Mouse (Mus musculus) frontal cortex, postnatal 14 days (tissue): ENCODE measurements at regions not wholly inside any gene's neighbourhood (a gene's known extent, or its start where the extent isn't known, plus 50 kb on each side); places are given as distances from the start of the nearest gene placed in this dataset.
A peak's percentile ranks its signal among the peaks of the same experiment; 100 is the strongest.
"Not testable (repeated sequence)": the region's sequence is repeated elsewhere in the genome, so short reads cannot be mapped to it uniquely, and the experiment has no call there.

Source experiments
- DNase-seq, 2 experiments: peaks; one replicate each; pipeline ENCODE4 v3.0.0; 2022; ENCODE audit warnings: low spot score in 2 of 2

DNA sequence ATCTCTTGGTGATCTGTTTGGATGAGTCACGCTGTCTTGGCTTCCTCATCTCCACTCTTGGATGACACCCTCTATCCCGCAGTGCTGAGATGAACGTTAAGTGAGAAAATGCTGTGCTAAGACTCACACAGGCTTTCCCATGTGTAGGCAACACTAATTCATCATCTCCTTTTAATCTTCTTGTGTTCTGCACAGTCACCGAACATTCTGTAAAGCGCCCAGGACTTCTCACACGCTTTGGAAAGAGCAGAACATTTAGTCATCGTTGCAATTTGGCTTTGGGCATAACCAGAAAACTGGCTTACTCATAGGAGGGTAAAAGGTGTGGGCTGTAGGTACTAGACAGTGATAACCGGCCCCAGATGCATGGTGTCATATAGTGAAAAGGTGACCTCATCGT lies 94.9 kb downstream of the Plppr4 start:
- DNase-seq = peak in 1 of 2 experiments; percentile 13

DNA sequence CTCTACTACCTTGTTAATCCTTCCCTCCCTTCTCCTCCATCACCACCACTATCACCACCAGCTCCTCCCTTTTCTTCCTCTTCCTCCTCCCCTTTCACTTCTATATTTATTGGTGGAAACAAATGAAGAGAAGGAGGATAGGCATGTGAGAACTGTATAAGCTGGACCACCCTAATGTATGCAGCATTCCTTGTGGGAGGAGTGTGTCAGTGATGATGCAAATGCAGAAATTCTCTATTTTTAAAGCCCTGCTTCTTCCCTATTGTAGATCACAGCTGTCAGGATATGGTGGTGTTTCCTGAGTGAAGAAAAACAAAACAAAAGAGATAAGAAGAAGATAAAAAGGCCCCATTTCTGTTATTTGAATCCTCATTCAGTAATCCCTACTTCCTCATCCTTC lies 112.8 kb downstream of the Plppr4 start:
- no peak for DNase-seq

DNA sequence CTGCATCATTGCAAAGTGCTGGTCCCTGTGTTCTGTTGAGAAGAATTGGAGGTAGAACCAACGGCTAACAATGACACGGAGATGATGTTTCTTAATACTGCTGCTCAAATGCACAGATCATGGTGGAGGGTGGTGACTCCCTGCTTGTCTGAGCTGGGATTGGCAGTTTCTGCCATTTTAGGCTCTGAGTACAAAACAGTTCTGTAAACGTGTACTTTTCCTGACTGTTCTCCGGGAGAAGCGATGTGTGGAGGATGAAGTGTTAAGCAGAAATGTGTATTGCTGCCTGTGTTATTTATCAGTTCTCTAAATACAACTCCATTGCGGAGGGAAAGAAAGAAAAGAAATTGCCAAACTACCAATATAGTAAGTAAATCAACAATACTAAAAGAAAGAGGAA lies 118.9 kb downstream of the Plppr4 start:
- DNase-seq = no peak

DNA sequence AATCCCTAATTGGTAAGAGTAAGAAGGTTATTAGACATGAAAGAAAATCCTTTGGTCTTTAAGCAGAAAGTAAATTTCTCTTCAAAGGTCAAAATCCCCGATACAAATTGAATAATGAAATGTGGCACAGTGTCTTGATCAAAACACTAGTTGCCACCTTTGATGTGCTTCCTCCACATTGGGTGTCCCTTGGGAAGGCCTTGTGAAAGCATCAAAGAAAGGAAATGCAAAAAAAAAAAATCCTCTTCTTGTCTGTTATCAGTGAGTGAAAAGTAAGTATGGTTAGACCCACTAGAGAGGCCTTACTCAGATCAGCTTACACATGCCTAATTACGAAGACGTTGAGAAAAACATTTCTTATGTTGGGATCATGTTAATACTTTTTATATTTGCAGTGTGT lies 134.1 kb downstream of the Plppr4 start:
- no peak for DNase-seq

DNA sequence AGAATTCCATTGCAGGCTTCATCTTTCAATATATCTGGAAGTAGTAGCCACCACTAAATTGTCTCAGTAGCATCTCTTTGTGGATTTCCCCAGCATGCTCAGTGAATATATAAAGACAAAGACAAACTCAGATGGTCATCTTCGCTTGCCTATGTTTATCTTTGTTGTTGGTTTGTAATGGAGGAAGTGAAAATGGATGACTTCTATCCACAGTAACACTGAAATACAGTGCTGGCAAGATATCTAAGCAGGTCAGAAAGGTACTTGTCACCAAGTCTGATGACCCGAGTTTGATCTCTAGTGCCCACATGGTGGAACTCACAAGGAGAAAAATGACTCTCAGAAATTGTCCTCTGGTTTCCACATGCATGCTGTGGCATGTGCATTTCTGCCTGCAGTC lies 135.6 kb downstream of the Plppr4 start:
- no peak for DNase-seq

DNA sequence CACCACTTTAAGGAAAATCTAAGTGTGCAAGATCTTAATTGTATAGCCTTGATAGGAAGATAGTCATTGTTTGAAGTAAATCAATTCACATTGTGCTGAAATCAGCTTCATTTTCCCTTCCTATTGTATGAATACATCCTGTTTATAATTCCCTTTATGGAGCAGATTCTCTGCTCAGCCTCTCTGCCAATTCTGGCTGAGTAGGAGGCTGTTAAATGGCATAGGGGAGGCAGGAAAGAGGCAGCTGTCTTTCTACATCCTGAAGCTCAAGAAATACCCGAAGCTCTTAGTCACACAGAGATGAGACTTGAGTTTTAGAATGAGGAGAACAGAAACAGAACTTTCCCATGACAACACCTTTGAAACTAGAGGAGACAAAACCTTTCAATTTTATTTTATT lies 142.7 kb downstream of the Plppr4 start:
- DNase-seq = no peak

DNA sequence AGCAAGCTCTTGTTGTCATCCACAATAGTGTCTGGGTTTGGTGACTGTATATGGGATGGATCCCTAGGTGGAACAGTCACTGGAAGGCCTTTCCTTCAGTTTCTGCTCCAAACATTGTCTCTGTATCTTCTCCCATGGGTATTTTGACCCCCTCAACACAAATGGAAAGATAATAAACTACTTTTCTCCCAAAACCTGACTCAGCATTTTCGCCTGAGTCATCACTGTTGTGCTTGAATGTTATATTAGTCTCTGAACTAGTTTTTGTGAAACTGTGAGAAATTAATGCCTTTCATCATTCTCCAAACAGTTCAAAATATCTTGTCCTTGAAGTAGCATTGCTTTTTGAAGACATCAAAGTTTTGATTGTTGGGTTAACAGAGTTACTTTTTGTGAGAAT lies 168.8 kb downstream of the Plppr4 start:
- no peak for DNase-seq

DNA sequence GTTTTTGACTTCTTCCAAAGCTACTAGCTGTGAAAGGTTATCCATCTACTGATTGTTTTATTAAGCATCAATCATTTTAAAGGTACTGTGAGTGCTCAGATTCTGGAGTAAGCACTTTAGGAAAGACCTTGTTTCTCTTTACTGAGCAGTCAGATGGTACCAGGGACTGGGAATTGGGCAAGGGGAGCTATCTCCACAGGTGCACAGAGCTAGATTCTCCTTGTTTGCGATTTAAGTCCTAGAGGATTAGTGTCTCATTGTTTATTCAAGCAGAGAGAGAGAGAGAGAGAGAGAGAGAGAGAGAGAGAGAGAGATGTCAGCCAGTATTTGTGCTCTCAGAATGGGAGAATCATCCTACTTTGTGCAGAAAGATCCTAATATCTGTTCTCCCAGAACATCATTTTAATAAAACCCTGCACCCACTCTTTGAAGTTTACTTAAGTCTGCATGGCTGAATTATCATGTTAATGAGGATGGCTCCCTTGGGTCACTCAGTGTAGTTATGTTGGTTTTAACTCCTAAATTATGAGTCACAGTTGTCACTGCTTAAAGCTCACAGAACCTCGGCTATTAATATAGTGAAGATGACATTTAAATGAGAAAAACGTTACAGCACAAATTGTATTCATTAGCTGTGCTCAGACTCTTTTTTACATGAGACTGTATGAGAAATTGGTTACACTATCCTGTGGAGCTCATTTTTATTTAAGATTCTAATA lies 171.7 kb downstream of the Plppr4 start:
- no peak for DNase-seq

DNA sequence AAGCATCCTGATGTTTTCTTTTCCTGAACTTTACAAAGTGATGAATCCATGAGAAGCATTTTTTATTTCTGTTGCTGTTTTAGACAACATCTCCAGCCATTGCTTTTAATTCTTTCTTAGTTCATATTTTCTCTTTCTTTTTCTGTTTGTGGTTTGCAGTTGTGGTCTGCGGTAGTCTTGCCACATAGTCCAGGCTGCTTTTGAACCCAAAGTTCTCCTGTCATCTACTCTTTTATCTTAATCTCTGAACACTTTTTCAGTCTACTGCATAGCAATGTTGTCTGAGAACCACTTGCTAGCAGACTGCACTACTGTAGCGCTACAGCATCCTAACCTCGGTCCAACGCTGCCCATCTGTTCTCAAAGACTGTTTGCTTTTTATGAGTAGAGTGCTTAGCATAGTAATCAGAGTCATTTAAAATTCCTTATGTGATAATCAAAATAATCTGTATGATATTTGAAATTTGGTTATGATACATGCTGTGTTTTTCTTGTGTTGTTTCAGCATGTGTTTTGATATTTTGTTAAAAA lies 177.0 kb downstream of the Plppr4 start:
- DNase-seq = no peak

DNA sequence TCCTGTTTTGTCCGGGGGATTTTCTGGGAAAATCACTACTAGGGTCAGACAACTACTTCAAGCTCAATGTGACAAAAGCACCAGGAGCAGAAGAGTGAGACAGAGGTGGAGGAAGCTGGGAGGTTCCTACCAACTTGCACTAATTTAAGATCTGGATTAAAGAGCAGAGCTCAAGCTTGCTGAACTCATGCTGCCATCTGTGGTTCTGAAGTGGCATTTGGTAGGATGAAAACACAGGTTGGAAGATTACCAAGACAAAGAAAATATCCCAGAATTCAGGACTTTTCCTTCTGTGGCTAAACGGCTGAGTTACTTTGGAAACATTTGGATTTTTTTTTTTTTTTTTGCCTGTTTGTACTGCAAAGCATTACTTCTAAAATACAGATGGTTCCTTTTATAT lies 190.9 kb downstream of the Plppr4 start:
- no peak for DNase-seq

DNA sequence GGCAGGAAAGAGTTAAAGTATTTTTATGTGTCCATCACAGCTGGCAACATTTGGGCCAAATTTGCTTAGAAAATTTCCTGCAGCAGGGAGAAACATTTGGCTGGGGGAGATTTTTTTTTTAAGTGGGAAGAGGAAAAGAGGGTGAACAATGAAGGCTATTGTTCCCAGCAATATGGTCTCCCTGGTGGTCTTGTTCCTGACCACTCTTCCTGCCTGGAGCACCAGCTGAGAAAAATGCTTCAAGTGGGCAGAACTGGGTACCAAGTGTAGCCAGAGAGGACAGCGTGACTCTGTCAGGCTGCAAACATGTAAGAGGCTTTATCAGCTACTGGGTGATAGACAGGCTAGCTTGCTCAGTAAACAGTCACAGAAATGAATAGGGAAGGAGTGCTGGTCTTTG lies 194.3 kb upstream of the Palmd start:
- no peak for DNase-seq

DNA sequence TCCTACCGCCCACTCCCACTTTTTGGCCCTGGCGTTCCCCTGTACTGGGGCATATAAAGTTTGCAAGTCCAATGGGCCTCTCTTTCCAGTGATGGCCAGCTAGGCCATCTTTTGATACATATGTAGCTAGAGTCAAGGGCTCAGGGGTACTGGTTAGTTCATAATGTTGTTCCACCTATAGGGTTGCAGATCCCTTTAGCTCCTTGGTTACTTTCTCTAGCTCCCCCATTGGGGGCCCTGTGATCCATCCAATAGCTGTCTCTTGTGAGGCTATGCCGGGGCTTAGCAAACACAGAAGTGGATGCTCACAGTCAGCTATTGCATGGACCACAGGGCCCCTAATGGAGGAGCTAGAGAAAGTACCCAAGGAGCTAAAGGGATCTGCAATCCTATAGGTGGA lies 191.9 kb upstream of the Palmd start:
- DNase-seq = not testable (repeated sequence)

DNA sequence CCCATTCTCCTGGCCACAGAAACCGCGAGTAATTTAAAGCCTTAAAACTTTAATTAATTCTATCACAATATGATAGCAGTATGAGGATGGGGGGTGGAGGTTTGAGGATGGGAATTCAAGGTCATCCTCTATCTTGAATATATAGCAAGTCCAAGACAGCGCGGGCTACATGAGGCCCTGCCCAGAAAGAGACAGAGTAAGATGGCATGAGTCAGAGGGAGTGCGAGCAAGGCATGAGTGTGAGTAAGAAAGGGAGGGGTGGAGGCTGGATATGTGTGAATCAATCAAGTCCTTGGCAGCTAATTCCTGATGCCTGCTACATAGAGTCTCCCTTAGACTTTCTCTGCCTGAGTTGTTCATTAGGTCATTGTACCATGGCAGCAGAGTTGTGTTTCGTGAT lies 186.5 kb upstream of the Palmd start:
- no peak for DNase-seq

DNA sequence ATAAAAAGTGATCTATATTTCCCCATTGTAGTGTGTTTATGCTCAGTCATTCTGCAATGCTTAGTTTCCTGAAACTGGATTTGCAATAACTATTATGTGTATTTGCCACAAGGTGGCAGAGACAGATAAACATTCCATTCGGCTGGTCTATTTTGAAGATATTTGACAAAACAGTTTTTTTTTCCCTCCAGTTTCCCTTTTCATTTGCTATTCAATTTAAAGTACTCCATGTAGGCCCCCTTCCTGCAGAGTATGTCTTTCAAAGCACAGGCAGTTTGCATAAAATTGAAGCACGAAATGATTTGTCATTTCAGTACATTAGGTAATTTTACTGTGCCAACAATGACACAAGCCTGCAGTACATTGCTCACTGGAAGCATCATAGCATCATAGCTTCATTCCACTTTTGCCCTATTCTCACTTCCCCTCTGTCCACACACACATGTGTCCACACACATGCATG lies 184.3 kb upstream of the Palmd start:
- DNase-seq = no peak

DNA sequence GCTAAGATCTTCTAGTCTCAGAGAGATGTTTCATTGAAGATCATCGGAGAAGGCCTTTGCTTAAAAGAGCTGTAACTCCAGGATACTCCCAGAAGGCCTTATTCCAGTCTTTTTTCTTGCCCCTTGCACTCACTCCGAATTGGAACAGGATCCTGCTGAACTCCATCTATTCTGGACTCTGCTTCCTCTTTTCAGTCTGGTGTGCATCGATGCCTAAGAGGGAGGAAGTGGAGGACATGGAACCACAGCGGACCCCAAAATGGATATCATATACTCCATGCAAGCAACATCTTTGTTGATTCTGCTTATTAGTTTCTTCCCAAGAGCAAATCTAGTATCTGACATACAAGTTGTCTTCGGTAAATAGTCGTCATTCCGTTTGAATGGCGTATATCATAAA lies 183.6 kb upstream of the Palmd start:
- no peak for DNase-seq

DNA sequence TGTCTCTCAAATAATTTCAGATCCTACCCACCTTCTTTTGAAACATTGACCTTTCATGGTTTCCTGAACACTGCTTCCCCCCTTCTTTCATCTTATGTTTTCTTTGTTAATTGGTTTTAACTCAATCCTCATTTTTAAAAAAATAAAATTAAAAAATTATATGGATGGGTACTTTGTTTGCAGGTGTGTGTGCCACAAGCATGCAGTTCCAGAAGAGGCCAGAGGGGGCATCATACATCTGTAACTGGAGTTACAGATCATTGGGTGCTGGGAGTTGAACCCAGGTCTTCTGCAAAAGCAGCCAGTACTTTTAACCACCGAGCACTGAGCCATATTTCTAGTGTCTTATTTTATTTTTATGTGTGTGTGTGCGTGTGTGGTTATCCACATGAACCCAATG lies 178.6 kb upstream of the Palmd start:
- DNase-seq = no peak

DNA sequence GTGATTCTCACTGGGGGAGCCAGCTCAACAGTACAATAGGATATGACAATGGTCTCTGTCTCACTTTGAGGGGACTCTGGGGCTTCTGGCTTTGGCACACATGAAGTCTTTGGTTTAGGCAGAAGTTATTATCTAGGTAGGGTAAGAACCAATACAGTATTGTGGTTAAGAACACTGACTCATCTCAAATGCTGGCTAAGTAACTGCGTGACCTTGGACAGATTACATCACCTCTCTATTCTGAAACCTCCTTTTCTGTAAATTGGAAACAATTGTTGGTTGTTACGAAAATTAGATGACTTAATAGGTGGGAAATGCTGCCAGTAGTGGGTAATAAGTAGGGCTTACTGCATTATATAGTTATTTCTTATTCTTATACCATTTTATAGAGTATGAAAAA lies 171.0 kb upstream of the Palmd start:
- DNase-seq = no peak

DNA sequence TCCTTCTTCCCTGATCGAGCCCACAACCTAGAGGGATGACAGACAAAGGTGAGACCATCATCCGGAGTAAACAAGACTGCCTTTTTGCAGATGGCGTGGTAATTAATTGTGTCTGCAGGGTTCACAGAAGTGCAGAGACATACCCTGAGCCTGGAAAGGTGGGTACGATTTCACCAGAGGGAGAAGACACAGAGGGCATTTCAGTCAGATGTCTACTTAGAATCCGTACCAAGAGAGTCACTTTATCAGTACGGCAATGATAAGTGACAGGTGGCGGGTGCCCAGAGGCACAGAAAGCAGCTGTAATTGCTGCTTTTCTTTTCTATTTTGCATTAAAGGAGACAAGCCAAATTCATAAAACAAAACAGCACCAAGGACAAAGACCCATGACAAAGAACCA lies 169.9 kb upstream of the Palmd start:
- DNase-seq = no peak

DNA sequence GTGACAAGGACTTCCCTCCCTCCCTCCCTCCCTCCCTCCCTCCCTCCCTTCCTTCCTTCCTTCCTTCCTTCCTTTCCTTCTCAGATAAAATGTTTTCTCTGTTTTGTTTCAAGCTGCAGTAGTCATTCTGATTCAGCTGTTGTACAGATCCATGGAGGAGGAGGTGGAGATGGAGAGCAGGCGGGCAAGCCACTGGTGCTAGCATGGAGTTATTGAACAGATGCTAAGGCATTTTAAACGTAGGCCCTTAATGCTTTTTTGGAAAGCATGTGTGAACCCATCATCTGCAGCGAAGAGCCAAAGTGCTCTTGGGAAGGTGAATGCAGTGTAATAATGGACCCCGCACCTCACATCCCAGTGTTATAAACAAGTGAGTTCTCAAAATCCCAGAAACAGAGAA lies 164.1 kb upstream of the Palmd start:
- no peak for DNase-seq

DNA sequence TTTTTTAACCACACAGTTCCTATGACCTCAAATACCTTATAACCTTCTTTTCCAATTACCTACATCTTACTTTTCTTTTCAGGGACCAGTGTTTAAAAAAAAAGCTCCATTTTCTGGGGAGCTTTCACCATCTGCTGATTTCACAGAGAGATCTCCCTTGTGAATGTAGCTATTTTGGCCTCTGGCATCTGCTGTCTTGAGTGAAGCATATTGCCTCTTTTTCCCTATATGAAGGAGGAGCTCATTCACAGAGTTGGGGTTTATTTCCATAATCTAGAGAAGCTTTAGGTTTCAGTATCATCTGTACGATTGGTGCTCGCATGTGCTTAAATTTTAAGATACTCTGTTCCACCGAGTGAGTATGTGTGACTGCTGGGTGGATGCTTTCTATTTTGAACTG lies 153.4 kb upstream of the Palmd start:
- no peak for DNase-seq

DNA sequence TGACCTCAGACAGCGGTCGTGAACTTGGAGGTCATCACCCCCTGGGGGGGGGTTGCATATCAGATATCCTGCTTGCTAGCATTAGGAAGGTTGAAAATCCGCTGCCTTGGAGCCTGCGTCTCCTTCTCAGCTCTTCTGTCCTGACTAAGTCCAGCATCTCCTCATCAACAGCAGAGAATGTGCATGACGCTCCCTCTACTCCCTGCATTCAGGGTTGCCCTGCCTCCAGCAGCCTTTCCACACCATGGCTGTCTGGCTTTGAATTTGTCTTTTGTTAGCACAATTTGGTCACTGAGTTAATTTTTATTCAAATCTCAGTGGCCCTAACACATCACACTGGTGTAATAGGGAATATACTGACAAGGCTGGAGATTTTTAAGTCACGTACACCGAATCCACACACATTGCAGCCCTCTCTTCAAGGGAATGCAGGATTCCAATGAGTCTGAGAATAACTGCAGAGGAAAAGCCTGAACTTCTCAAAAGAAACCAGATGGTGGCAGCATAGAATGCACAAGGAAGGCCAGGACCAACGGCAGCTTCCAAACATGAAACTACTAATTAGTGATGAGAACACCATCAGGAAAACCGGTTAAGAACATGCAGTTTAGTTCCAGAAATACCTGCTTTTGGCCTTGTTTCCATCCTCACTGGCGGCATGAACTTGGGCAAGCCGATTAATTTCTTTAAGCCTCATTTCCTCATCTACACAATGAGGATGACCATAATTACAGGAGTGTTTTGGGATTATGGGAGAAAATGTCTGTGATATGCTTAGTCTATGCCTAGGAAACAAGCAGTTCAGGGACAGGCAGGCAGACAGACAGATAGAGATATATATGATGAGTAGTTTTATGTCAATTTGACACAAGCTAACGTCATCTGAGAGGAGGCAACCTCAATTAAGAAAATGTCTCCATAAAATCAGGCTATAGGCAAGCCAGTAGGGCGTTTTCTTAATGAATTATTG lies 151.6 kb upstream of the Palmd start:
- peak; percentile 11 to 47 for DNase-seq

DNA sequence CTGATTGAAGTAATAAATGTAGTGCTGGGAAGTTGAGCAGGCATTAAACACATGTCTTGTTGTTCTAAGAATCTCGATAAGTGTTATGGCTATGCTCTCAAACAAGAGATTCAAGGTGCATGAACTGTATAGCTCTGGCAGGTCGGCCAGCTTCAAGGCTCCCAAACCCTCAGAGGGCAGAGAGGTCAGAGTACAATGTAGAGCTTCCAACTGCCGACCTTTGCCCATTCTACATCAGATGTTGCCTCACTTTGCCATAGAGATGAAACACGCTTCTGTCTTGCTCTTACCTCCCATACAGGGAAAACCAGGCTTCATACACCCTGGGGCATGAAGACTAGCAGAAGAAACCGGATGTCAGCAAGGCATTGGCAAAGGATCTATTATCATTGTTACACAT lies 150.8 kb upstream of the Palmd start:
- no peak for DNase-seq

DNA sequence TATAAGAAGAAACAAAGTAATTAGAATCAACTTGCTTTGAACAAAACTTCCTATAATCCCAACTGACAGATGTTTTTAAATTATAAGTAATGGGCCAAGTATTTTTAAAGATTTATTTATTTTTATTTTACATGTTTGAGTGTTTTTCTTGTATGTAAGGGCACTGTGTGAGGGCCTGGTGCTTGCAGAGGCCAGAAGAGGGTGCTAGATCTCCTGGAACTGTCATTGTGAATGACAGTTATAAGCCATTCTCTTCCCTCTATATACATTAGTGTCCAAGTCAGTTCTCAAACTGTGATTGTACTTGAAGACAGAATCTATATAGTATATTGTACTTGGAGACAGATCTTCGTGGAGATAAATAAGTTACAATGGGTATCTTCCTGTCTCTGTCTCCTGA lies 149.1 kb upstream of the Palmd start:
- DNase-seq = no peak
